Mouse (Mus musculus) embryonic fibroblast, embryonic 13.5 days (primary cell): ENCODE measurements around the gene Cebpb. TPM values are rescaled to one million over a fixed set of nuclear protein-coding genes. Genes with fewer than 3 reads are reported as not detected.
A peak's percentile ranks its signal among the peaks of the same experiment; 100 is the strongest.

Experiments used
- H3K27ac ChIP-seq: 2 replicates; pipeline ENCODE4 v1.5.1; 2012; ENCODE audit warnings: low read length, control low read depth, inconsistent platforms; ENCODE audit not compliant: insufficient read depth
- H3K4me1 ChIP-seq: 2 replicates; pipeline ENCODE4 v1.6.1; 2011; ENCODE audit warnings: low read length; ENCODE audit not compliant: control insufficient read depth, insufficient read depth
- H3K4me3 ChIP-seq: 2 replicates; pipeline ENCODE4 v1.5.1; 2011; ENCODE audit warnings: mild to moderate bottlenecking, control low read depth, low read length; ENCODE audit not compliant: insufficient read depth
- CTCF ChIP-seq: IDR thresholded peaks from 2 replicates; pipeline ENCODE4 v1.5.1; 2011; ENCODE audit warnings: mild to moderate bottlenecking, control low read depth, low read length, moderate library complexity, borderline replicate concordance; ENCODE audit not compliant: insufficient read depth
- POLR2A ChIP-seq: IDR thresholded peaks from 2 replicates; pipeline ENCODE4 v1.6.1; 2011; ENCODE audit warnings: low read depth, mild to moderate bottlenecking, control low read depth, low read length, moderate library complexity
- polyA plus RNA-seq: library from polyadenylated mRNA; stranded (reverse); fragments of >200 nt; gene quantifications from 2 replicates; pipeline ENCODE4 v1.2.4, GENCODE M21; 2011; ENCODE audit warnings: low read depth; ENCODE audit not compliant: missing spikeins, insufficient read length

Cebpb gene
- polyA plus RNA-seq, 1 experiment: 44.0 TPM

DNA sequence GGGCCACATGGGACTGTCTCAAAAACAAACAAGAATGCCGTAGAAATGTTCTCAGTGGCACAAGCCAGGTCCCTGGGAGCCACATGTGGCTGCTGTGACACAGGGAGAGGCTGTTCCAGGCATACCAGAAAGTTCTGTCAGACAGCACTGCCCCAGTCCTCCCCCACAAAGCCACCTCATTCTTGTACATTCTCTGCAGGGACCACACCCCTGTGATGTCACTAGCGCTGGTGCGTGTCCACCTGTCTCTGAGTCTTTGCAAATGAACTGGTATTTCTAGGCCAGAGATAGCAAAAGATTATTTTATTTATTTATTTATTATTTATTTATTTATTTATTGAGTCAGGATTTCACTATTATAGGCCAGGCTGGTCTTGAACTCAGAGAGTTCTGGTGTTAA, 5.0 kb upstream of the Cebpb start:
- no peak overlapping the region for H3K4me3 ChIP-seq
- H3K4me1 ChIP-seq: peaks cover 3% of the 10 kb centered on the region; the same call in 1 of the 2 replicates
- H3K27ac ChIP-seq: no peak overlapping the region
- TF ChIP-seq CTCF: no peak
- TF ChIP-seq POLR2A: no peak

DNA sequence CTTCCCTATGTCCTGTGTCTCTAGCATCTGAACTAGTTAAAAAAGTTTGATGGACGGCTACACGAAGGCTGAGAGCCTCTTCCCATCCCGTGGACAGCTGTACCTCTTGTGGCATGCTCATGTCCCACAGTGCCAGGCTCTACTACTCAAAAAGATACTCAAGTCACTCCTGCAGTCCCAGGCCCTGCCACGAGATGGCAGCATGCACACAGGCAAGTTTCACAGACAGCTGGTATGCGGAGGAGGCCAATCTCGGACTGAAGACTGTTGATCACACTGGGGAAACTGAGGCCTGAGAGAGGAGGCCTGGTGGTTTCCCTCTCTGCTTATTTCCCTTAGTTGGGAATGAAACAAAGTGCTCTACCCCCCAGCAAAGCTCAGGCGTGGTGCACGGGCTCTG, 3.6 kb upstream of the Cebpb start:
- TF ChIP-seq POLR2A: no peak
- peak; percentile 99 for TF ChIP-seq CTCF
- Histone ChIP-seq H3K4me3 (no peak overlapping the region), H3K4me1 (peaks cover 3% of the 10 kb centered on the region; the same call in 1 of the 2 replicates), H3K27ac (no peak overlapping the region)

DNA sequence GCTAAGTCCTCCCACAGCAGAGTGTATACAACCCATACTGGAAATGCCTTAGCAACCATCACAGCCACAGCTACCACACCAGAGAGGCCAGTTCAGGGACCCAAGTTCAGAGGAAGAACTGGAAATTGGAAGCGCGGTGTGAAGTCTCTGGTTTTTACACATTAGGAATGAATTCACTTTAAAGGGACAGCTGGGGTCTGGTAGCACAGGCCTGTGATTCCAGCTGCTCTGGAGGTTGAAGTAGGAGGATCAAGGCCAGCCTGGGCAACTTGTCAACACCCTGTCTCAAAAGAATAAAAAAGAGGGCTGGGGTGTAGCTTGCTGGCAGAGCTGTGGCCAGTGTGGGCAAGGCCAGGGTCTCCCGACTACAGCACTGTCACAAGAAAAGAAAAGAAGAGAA, 2.9 kb upstream of the Cebpb start:
- H3K4me3 ChIP-seq: no peak overlapping the region
- TF ChIP-seq POLR2A (no peak), CTCF (no peak)
- H3K27ac ChIP-seq: no peak overlapping the region
- H3K4me1 ChIP-seq: peaks cover 3% of the 10 kb centered on the region; the same call in 1 of the 2 replicates

GRCm38 (mm10) chr2:167686382-167687249, 2.1 kb upstream of the Cebpb start:
- H3K4me1 ChIP-seq: peaks cover 3% of the 10 kb centered on the region; the same call in 1 of the 2 replicates
- H3K4me3 ChIP-seq: no peak overlapping the region
- H3K27ac ChIP-seq: peak overlapping the region; percentile 4; the same call in 1 of the 2 replicates
- TF ChIP-seq CTCF (no peak), POLR2A (no peak)

GRCm38 (mm10) chr2:167687250-167687586, 1.5 kb upstream of the Cebpb start:
- H3K27ac ChIP-seq: no peak overlapping the region
- H3K4me1 ChIP-seq: peaks cover 3% of the 10 kb centered on the region; the same call in 1 of the 2 replicates
- no peak overlapping the region for H3K4me3 ChIP-seq
- no peak for TF ChIP-seq POLR2A
- no peak for TF ChIP-seq CTCF

- no peak overlapping the region for H3K27ac ChIP-seq
- no peak overlapping the region for H3K4me3 ChIP-seq
- peaks cover 3% of the 10 kb centered on the region; the same call in 1 of the 2 replicates for H3K4me1 ChIP-seq
- TF ChIP-seq CTCF (no peak), POLR2A (no peak)
Measured at GRCm38 (mm10) chr2:167687651-167688101, 1.0 kb upstream of the Cebpb start.

DNA sequence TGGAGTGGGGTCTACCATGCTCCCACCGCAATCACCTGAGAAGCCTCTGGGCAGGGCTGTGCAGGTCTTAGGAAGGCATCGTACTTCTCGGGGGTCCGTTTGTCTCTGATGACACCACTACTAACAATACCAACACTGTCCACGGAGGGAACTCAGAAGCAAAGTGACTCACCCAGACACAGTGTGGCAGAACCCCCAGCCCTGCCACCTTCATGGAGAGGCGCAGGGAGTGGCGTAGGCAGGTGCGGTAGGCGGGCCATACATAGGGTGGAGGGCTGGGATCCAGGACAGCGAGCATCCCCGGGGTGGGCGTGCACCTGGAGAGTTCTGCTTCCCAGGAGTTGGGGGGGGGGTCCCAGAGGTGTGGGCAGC, 603 bp upstream of the Cebpb start:
- H3K4me1 ChIP-seq: peaks cover 3% of the 10 kb centered on the region; the same call in 1 of the 2 replicates
- no peak overlapping the region for H3K27ac ChIP-seq
- H3K4me3 ChIP-seq: no peak overlapping the region; the same call in 1 of the 2 replicates
- TF ChIP-seq CTCF: no peak
- no peak for TF ChIP-seq POLR2A

DNA sequence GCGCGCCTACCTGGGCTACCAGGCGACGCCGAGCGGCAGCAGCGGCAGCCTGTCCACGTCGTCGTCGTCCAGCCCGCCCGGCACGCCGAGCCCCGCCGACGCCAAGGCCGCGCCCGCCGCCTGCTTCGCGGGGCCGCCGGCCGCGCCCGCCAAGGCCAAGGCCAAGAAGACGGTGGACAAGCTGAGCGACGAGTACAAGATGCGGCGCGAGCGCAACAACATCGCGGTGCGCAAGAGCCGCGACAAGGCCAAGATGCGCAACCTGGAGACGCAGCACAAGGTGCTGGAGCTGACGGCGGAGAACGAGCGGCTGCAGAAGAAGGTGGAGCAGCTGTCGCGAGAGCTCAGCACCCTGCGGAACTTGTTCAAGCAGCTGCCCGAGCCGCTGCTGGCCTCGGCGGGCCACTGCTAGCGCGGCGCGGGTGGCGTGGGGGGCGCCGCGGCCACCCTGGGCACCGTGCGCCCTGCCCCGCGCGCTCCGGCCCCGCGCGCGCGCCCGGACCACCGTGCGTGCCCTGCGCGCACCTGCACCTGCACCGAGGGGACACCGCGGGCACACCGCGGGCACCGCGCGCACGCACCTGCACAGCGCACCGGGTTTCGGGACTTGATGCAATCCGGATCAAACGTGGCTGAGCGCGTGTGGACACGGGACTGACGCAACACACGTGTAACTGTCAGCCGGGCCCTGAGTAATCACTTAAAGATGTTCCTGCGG, 945 bp downstream of the Cebpb start, which contains the start of gene Tmem189:
Gene Tmem189 (minus strand): TSS at position 322 of the 718 bp plus-strand sequence.
- Histone ChIP-seq H3K4me1 (no peaks in the 10 kb centered on the region; the same call in 1 of the 2 replicates), H3K27ac (peak within 1 kb of the TSS; percentile 92), H3K4me3 (peak within 1 kb of the TSS; percentile 77)
- TF ChIP-seq POLR2A: peak; percentile 50
- no peak for TF ChIP-seq CTCF

DNA sequence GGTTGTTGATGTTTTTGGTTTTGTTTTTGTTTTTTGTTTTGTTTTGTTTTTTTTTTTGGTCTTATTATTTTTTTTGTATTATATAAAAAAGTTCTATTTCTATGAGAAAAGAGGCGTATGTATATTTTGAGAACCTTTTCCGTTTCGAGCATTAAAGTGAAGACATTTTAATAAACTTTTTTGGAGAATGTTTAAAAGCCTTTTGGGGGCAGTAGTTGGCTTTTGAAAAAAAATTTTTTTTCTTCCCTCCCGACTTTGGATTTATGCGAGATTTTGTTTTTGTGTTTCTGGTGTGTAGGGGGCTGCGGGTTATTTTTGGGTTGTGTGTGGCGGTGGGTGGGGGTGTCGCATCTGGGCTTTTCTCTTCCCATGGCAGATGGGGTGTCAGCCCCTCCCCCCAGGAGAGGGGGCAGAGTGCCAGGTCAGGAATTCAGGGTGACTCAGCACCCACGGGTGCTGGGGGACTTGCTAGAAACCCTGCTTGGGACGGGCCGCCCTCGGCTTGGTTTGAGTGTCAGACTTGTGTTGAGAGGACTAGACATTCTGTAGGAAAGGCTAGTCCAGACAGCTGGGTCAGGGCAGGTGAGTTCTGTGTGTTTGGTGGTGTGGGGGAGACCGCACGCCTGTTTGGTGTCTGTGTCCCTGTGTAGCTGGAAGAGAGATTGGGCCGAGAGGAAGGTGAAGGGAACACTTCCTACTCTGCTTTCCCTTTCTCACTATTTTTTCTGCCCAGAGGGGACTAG, 1.7 kb downstream of the Cebpb start:
- no peak for TF ChIP-seq CTCF
- no peak; the same call in 1 of the 2 replicates for TF ChIP-seq POLR2A
- no peaks in the 10 kb centered on the region; the same call in 1 of the 2 replicates for H3K4me1 ChIP-seq
- H3K27ac ChIP-seq: peak overlapping the region; percentile 92
- H3K4me3 ChIP-seq: peak overlapping the region; percentile 77
